Comparison of ENCODE assay signal across 12 mouse cellular contexts in the genomic region with DNA sequence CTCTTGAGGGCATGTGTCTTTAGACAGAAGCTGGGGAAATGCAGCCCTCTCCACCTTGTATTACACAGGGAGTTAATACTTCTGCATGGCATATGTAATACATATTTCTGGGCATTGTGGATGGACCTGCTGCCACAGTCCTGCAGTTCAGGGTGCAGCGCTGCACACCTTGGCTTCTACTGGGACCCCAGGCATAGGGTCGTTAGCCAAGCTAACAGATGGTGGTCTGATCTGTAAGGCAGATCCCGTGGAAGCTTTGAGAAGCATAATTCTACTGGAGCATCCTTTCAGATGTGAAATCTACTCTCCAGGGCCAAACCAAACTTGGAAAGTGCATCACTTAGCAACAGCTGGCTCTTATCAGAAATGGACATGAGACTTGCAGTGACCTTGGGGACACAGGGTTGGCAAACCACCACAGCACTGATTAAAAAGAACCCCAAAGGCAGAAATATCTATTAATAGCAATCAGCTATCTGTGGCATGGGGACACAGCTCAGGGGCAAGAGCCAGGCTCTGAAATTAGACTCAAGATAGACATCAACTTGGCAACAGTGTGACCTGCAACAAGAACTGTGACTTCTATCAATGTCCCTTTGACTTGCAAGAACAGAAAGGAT.
DNase-seq lines count a peak whose midpoint lies in the region; ATAC-seq and TF ChIP-seq lines count a peak whose summit lies in the region.
"Had no signal": no experiment of that assay in that cellular context is flagged by ENCODE, and none has a peak within 500 bp of the region (broad histone marks: within the 10 kb centered on the region; RNA-seq: fewer than 3 reads in every experiment).

No protein-coding gene starts in this region.

- H3K27me3 ChIP-seq in kidney, embryonic 14.5 days (ENCODE audit: control insufficient read depth, insufficient read depth, low read length) = no peaks in the 10 kb centered on the region
- H3K27me3 ChIP-seq in heart, postnatal 0 days (ENCODE audit: control insufficient read depth, insufficient read depth, low read length) = no peaks in the 10 kb centered on the region
- H3K27me3 ChIP-seq in forebrain, embryonic 12.5 days = no peaks in the 10 kb centered on the region
- H3K27me3 ChIP-seq: forebrain, embryonic 13.5 days had no signal

- peak; percentile 73; the same call in 1 of the 2 replicates for TF ChIP-seq EP300 in heart, postnatal 0 days (IDR thresholded peaks at IDR 0.05; ENCODE audit: low read depth)

- no peak overlapping the region for H3K27ac ChIP-seq in kidney, embryonic 14.5 days (ENCODE audit: low read depth, low read length)
- peak overlapping the region; percentile 7; the same call in 1 of the 2 replicates for H3K27ac ChIP-seq in heart, postnatal 0 days (ENCODE audit: low read depth)
- no peak overlapping the region for H3K27ac ChIP-seq in forebrain, embryonic 12.5 days
- H3K27ac ChIP-seq: forebrain, embryonic 13.5 days; liver, embryonic 14.5 days had no signal

- H3K9ac ChIP-seq in kidney, embryonic 14.5 days (ENCODE audit: low read depth, low read length) = no peak overlapping the region
- H3K9ac ChIP-seq in heart, postnatal 0 days (replicated peaks; ENCODE audit: low read depth, low read length) = no peak overlapping the region
- H3K9ac ChIP-seq in forebrain, embryonic 12.5 days = no peak overlapping the region
- H3K9ac ChIP-seq: forebrain, embryonic 13.5 days; liver, embryonic 14.5 days had no signal

- WGBS in kidney, embryonic 14.5 days = 66% methylated on average over 3 of the region's 3 CpGs
- 36% methylated on average over 3 of the region's 3 CpGs for WGBS in heart, postnatal 0 days
- 90% methylated on average over 3 of the region's 3 CpGs for WGBS in forebrain, embryonic 12.5 days

- peak; percentile 21 for DNase-seq in kidney, adult 11 months
- DNase-seq in heart, adult 8-10 months (ENCODE audit: low spot score) = peak; percentile 69
- peak; percentile 47 for DNase-seq in heart, postnatal 0 days (ENCODE audit: low spot score)
- DNase-seq in kidney, postnatal 25 days = peak; percentile 40
- no peak for DNase-seq in right cerebral cortex, postnatal 10 days (ENCODE audit: low spot score in 2 of 2)
- no peak for DNase-seq in urinary bladder, postnatal 25 days (ENCODE audit: low spot score)
- DNase-seq: cerebellum, adult 2 months had no signal

- H3K36me3 ChIP-seq in kidney, embryonic 14.5 days (ENCODE audit: control insufficient read depth, insufficient read depth, low read length) = no peaks in the 10 kb centered on the region
- H3K36me3 ChIP-seq in heart, postnatal 0 days (replicated peaks; ENCODE audit: control insufficient read depth, insufficient read depth, low read length) = no peaks in the 10 kb centered on the region
- no peaks in the 10 kb centered on the region for H3K36me3 ChIP-seq in forebrain, embryonic 12.5 days (replicated peaks)

- H3K4me3 ChIP-seq in kidney, embryonic 14.5 days (ENCODE audit: low read length) = no peak overlapping the region
- H3K4me3 ChIP-seq in heart, postnatal 0 days (ENCODE audit: low read depth, low read length) = no peak overlapping the region
- H3K4me3 ChIP-seq in forebrain, embryonic 12.5 days (replicated peaks) = no peak overlapping the region
- H3K4me3 ChIP-seq: forebrain, embryonic 13.5 days had no signal

- TF ChIP-seq CTCF in heart, postnatal 0 days (IDR thresholded peaks at IDR 0.05; ENCODE audit: low read depth) = no peak

- no peak for ATAC-seq in kidney, embryonic 14.5 days (ENCODE audit: low FRiP score, low TSS enrichment)
- peak; percentile 85 for ATAC-seq in heart, postnatal 0 days (ENCODE audit: insufficient read depth, low read depth)
- no peak for ATAC-seq in forebrain, embryonic 12.5 days (ENCODE audit: low FRiP score)
- ATAC-seq: forebrain, embryonic 13.5 days; lung, postnatal 0 days had no signal

- peaks cover 6% of the 10 kb centered on the region; the same call in 1 of the 2 replicates for H3K9me3 ChIP-seq in kidney, embryonic 14.5 days (ENCODE audit: control insufficient read depth, low read length)
- no peaks in the 10 kb centered on the region; the same call in 1 of the 2 replicates for H3K9me3 ChIP-seq in heart, postnatal 0 days (replicated peaks; ENCODE audit: control insufficient read depth, low read length)
- peaks cover 9% of the 10 kb centered on the region; the same call in 1 of the 2 replicates for H3K9me3 ChIP-seq in forebrain, embryonic 12.5 days
- H3K9me3 ChIP-seq: forebrain, embryonic 13.5 days had no signal

- H3K4me2 ChIP-seq in kidney, embryonic 14.5 days (replicated peaks; ENCODE audit: low read depth, low read length) = no peak overlapping the region
- no peak overlapping the region for H3K4me2 ChIP-seq in heart, postnatal 0 days (ENCODE audit: low read depth, low read length)
- H3K4me2 ChIP-seq in forebrain, embryonic 12.5 days = no peak overlapping the region
- H3K4me2 ChIP-seq: forebrain, embryonic 13.5 days had no signal

- peaks cover 5% of the 10 kb centered on the region; the same call in 1 of the 2 replicates for H3K4me1 ChIP-seq in kidney, embryonic 14.5 days (ENCODE audit: control insufficient read depth, insufficient read depth, low read length)
- peaks cover 19% of the 10 kb centered on the region for H3K4me1 ChIP-seq in heart, postnatal 0 days (ENCODE audit: control insufficient read depth, insufficient read depth)
- H3K4me1 ChIP-seq in forebrain, embryonic 12.5 days = peaks cover 15% of the 10 kb centered on the region

Comparison
In these comparisons a context has a peak if more than half of its experiments do, and no peak if none do; other contexts are left out.
1. DNase-seq: peak in kidney, adult 11 months (single experiment), heart, adult 8-10 months (single experiment), heart, postnatal 0 days (single experiment) and kidney, postnatal 25 days (2 of 2); none in right cerebral cortex, postnatal 10 days (0 of 2) and urinary bladder, postnatal 25 days (single experiment).